Mouse (Mus musculus) testis, adult 2 months (tissue): Measurements from ENCODE around the gene Kras.

ENCODE experiments used
- CTCF ChIP-seq: fragments of 200-500 bp; IDR thresholded peaks from 2 replicates; pipeline ENCODE4 v1.5.1; 2012; ENCODE audit warnings: low read depth, mild to moderate bottlenecking, inconsistent platforms, low read length, moderate library complexity; ENCODE audit not compliant: control insufficient read depth, insufficient read depth, insufficient replicate concordance
- POLR2A ChIP-seq: fragments of 200-500 bp; IDR thresholded peaks from 2 replicates; pipeline ENCODE4 v1.6.1; 2012; ENCODE audit warnings: low read depth, mild to moderate bottlenecking, inconsistent platforms, low read length, moderate library complexity; ENCODE audit not compliant: control insufficient read depth

DNA sequence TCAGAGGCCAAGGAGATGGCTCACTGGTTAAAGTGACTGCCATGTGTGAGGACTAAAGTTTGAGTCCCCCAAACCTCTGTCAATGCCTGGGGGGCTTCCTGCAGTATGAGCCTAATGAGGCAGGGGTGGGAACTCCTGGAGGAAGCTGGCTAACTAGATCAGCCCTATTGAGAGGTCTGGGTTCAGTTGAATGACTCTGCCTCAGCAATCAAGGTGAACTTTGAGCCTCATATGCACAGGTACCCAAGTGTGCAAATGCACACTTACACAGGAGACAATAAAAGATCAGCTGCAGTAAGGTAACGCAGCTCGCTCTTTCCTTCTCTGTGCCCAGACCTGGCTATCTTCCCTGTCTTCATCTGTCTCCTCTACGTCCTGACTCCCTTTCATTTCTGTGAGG lies 57.0 kb downstream of the Kras start:
- TF ChIP-seq CTCF (no peak), POLR2A (no peak)
